8 mouse cellular contexts compared by ENCODE assay signal in genomic region chr13:63305160-63306011, GRCm38 (mm10).
DNase-seq lines count a peak whose midpoint lies in the region; ATAC-seq lines count a peak whose summit lies in the region.

No protein-coding gene starts in this region.

- no peak overlapping the region for H3K27ac ChIP-seq in liver, embryonic 13.5 days
- no peak overlapping the region for H3K27ac ChIP-seq in liver, embryonic 11.5 days (ENCODE audit: low read depth, low read length)
- H3K27ac ChIP-seq in limb, embryonic 10.5 days, result peak overlapping the region; percentile 56

- no peak overlapping the region for H3K4me2 ChIP-seq in liver, embryonic 13.5 days
- no peak overlapping the region for H3K4me2 ChIP-seq in liver, embryonic 11.5 days

- peak; percentile 70 for DNase-seq in adrenal gland, postnatal 14 days
- no peak for DNase-seq in adrenal gland, adult 18-20 months (ENCODE audit: low spot score in 2 of 2)
- DNase-seq in liver, embryonic 13.5 days, result no peak
- no peak for DNase-seq in liver, embryonic 11.5 days (ENCODE audit: low spot score)
- peak; percentile 63 for DNase-seq in fibroblast of lung, adult 2 months (ENCODE audit: low read depth)
- no peak for DNase-seq in limb, embryonic 10.5 days (ENCODE audit: low spot score)
- no peak for DNase-seq in B cell, adult 2 months

- H3K27me3 ChIP-seq in liver, embryonic 13.5 days, result no peaks in the 10 kb centered on the region
- H3K27me3 ChIP-seq in liver, embryonic 11.5 days (replicated peaks; ENCODE audit: control insufficient read depth, insufficient read depth, low read length), result no peaks in the 10 kb centered on the region
- no peaks in the 10 kb centered on the region for H3K27me3 ChIP-seq in limb, embryonic 10.5 days (ENCODE audit: low read depth, poor library complexity, severe bottlenecking)

- 0 out of 2 replicates have a peak, but pooled peaks have one; percentile 21 for ATAC-seq in liver, embryonic 13.5 days (ENCODE audit: low read depth)
- no peak for ATAC-seq in liver, embryonic 11.5 days (replicated peaks; ENCODE audit: low FRiP score)
- no peak for ATAC-seq in inflammation-experienced regulatory T-cells, adult 6 months

- H3K4me3 ChIP-seq in liver, embryonic 13.5 days (replicated peaks), result no peak overlapping the region
- no peak overlapping the region for H3K4me3 ChIP-seq in liver, embryonic 11.5 days (ENCODE audit: low read depth, low read length)
- no peak overlapping the region for H3K4me3 ChIP-seq in limb, embryonic 10.5 days

- H3K36me3 ChIP-seq in liver, embryonic 13.5 days, result peaks cover 29% of the 10 kb centered on the region
- H3K36me3 ChIP-seq in liver, embryonic 11.5 days (ENCODE audit: control insufficient read depth, insufficient read depth, low read length), result peaks cover 12% of the 10 kb centered on the region; the same call in 1 of the 2 replicates
- peaks cover 44% of the 10 kb centered on the region for H3K36me3 ChIP-seq in limb, embryonic 10.5 days

- H3K4me1 ChIP-seq in liver, embryonic 13.5 days (replicated peaks), result 0 out of 2 replicates have a peak, but pooled peaks cover 4% of the 10 kb centered on the region
- no peaks in the 10 kb centered on the region for H3K4me1 ChIP-seq in liver, embryonic 11.5 days (replicated peaks; ENCODE audit: control insufficient read depth, insufficient read depth, low read length)
- H3K4me1 ChIP-seq in limb, embryonic 10.5 days, result peaks cover 49% of the 10 kb centered on the region

- no peak overlapping the region for H3K9ac ChIP-seq in liver, embryonic 13.5 days
- H3K9ac ChIP-seq in liver, embryonic 11.5 days (ENCODE audit: low read depth, low read length), result no peak overlapping the region

- no peaks in the 10 kb centered on the region for H3K9me3 ChIP-seq in liver, embryonic 13.5 days (replicated peaks)
- H3K9me3 ChIP-seq in liver, embryonic 11.5 days (ENCODE audit: control insufficient read depth, low read length), result no peaks in the 10 kb centered on the region
- H3K9me3 ChIP-seq in limb, embryonic 10.5 days (replicated peaks), result no peaks in the 10 kb centered on the region

- WGBS in liver, embryonic 13.5 days (ENCODE audit: insufficient replicate concordance), result 73% methylated on average over 16 of the region's 16 CpGs
- 80% methylated on average over 16 of the region's 16 CpGs for WGBS in liver, embryonic 11.5 days
- WGBS in limb, embryonic 10.5 days, result 26% methylated on average over 16 of the region's 16 CpGs

Comparison
In these comparisons a context has a peak if more than half of its experiments do, and no peak if none do; other contexts are left out.
1. DNase-seq: peak in adrenal gland, postnatal 14 days (single experiment) and fibroblast of lung, adult 2 months (single experiment); none in adrenal gland, adult 18-20 months (0 of 2), liver, embryonic 13.5 days (single experiment), liver, embryonic 11.5 days (single experiment), limb, embryonic 10.5 days (single experiment) and B cell, adult 2 months (0 of 2).